Mouse (Mus musculus) ES-E14 (cell line): ENCODE data around the gene Npc1l1.

Experiments used
- CHD2 ChIP-seq: IDR thresholded peaks from 2 replicates; pipeline ENCODE4 v1.6.1; 2014; ENCODE audit warnings: mild to moderate bottlenecking, low read depth, low read length, inconsistent platforms
- HCFC1 ChIP-seq: IDR thresholded peaks from 2 replicates; pipeline ENCODE4 v1.6.1; 2012; ENCODE audit warnings: low read length, inconsistent platforms, borderline replicate concordance; ENCODE audit not compliant: insufficient read depth
- ZC3H11A ChIP-seq: IDR thresholded peaks from 2 replicates; pipeline ENCODE4 v1.6.1; 2012; ENCODE audit warnings: low read depth, mild to moderate bottlenecking, inconsistent platforms, low read length, borderline replicate concordance

- TF ChIP-seq CHD2, result no peak
- no peak for TF ChIP-seq HCFC1
- TF ChIP-seq ZC3H11A, result no peak
These were observed 45.1 kb upstream of the Npc1l1 start for GRCm38 (mm10) chr11:6275094-6275484.
